Mouse (Mus musculus) brown adipose tissue, adult 24 weeks (tissue): ENCODE data around the gene Usp45. TPM values are rescaled to one million over a fixed set of nuclear protein-coding genes. Genes with fewer than 3 reads are reported as not detected.
A peak's percentile ranks its signal among the peaks of the same experiment; 100 is the strongest.

Experiments used
- H3K27ac ChIP-seq: fragments of 200-500 bp; replicated peaks from 2 replicates; pipeline ENCODE4 v1.5.1; 2012; ENCODE audit warnings: low read depth, mild to moderate bottlenecking, low read length
- H3K4me1 ChIP-seq: fragments of 200-500 bp; 2 replicates; pipeline ENCODE4 v1.6.1; 2012; ENCODE audit warnings: low read length, mixed read lengths; ENCODE audit not compliant: control insufficient read depth, insufficient read depth, insufficient read length
- H3K4me3 ChIP-seq: fragments of 200-500 bp; 2 replicates; pipeline ENCODE4 v1.5.1; 2012; ENCODE audit warnings: low read depth, mild to moderate bottlenecking, low read length, moderate library complexity; ENCODE audit not compliant: insufficient read depth
- polyA plus RNA-seq: library from polyadenylated mRNA; stranded (reverse); fragments of >200 nt; gene quantifications from 2 replicates; pipeline ENCODE4 v1.2.4, GENCODE M21; 2012; ENCODE audit not compliant: missing spikeins, insufficient read depth, insufficient read length

Usp45 gene
- polyA plus RNA-seq, 1 experiment: 9.5 TPM

DNA sequence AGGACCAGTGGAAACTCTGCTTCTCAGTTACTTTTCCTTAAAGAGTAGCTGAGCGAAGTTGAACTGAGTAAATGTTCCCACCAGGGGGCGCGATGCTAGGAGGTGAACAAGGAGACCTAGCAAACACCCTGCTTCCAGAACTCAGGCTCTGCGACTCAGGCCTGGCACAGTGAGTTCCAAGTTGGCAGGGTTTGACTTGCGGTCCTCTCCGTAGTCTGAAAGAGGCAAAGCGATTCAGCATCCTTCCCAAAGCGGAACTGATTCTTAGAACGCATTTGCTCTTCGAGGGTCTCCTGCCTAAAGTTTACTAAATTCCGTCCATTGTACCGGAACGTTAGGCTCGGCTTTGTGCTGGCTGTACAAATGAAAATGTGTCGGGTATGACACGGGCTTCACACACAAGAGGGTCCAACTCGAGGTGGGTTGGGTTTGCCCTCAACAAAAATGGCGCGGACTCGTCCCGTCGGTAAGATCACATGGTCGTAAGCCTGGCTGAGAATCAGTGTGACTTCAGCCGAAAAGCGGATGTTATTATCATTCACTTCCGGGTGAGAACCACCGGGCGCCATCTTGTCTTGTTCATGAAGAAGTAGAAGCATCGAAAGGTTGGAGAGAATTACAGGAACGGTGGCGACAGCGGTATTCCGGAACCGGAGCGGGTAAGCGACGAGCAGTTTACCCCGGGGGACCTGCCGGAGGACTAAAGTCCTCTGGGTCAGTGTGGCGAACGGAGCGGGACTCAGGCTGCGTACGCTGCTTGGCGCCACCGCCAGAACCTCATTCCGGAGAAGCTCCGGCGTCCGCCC is 80.7 kb downstream of the Usp45 start, which contains the start of gene Pnisr:
Gene Pnisr, plus strand, starts transcription at position 103 of the 806 bp plus-strand sequence.
- 0 out of 2 replicates have a peak, but pooled peaks cover 4% of the 10 kb centered on the region for H3K4me1 ChIP-seq
- peak within 1 kb of the TSS; percentile 88 for H3K4me3 ChIP-seq
- peak within 1 kb of the TSS; percentile 89 for H3K27ac ChIP-seq

- Histone ChIP-seq H3K4me1 (0 out of 2 replicates have a peak, but pooled peaks cover 6% of the 10 kb centered on the region), H3K27ac (peak overlapping the region; percentile 89), H3K4me3 (peak overlapping the region; percentile 88)
These were observed 81.3 kb downstream of the Usp45 start for GRCm38 (mm10) chr4:21848287-21848630.

GRCm38 (mm10) chr4:21857481-21857880 is 90.5 kb downstream of the Usp45 start:
- Histone ChIP-seq H3K4me1 (0 out of 2 replicates have a peak, but pooled peaks cover 2% of the 10 kb centered on the region), H3K4me3 (no peak overlapping the region), H3K27ac (no peak overlapping the region)

GRCm38 (mm10) chr4:21865226-21865625 is 98.3 kb downstream of the Usp45 start:
- no peak overlapping the region for H3K27ac ChIP-seq
- H3K4me1 ChIP-seq: no peaks in the 10 kb centered on the region

GRCm38 (mm10) chr4:21878776-21879175 is 111.8 kb downstream of the Usp45 start:
- peaks cover 3% of the 10 kb centered on the region; the same call in 1 of the 2 replicates for H3K4me1 ChIP-seq
- no peak overlapping the region for H3K27ac ChIP-seq
- peak overlapping the region; percentile 32 for H3K4me3 ChIP-seq

More at GRCm38 (mm10) chr4:21865226-21865625, 98.3 kb downstream of the Usp45 start:
- H3K4me3 ChIP-seq: no peak overlapping the region

- peak within 1 kb of the TSS; percentile 98 for H3K27ac ChIP-seq
- H3K4me3 ChIP-seq: peak within 1 kb of the TSS; percentile 97
- peaks cover 3% of the 10 kb centered on the region; the same call in 1 of the 2 replicates for H3K4me1 ChIP-seq
These were observed 112.7 kb downstream of the Usp45 start, which contains the start of gene Coq3 for GRCm38 (mm10) chr4:21879565-21880220. Coq3 (plus strand) TSS chr4:21879673.

DNA sequence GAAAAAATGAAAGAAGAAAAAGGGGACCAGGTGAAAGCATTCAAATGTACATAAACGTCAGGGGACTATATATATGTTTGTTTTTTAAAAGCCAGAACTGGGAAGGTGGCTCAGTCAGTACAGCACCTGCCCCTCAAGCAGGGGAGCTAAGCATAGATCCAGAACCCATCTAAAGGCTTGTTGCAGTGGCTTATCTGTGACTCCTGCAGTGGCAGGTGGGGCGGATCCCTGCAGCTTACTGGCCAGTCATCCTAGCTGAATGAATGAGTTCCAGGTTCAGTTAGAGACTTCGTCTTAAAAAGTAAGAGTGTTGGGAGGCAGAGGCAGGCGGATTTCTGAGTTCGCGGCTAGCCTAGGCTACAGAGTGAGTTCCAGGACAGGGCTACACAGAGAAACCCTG is 115.8 kb downstream of the Usp45 start:
- Histone ChIP-seq H3K4me3 (no peak overlapping the region), H3K27ac (no peak overlapping the region), H3K4me1 (peaks cover 3% of the 10 kb centered on the region; the same call in 1 of the 2 replicates)

- H3K4me3 ChIP-seq: no peak overlapping the region
These were observed 118.9 kb downstream of the Usp45 start for GRCm38 (mm10) chr4:21885831-21886230.

More at GRCm38 (mm10) chr4:21885831-21886230, 118.9 kb downstream of the Usp45 start:
- peaks cover 2% of the 10 kb centered on the region; the same call in 1 of the 2 replicates for H3K4me1 ChIP-seq
- no peak overlapping the region for H3K27ac ChIP-seq

Other genes with a start within 250 kb of the Usp45 start
- gene Prdm13, start 81.2 kb upstream of the Usp45 start, polyA plus RNA-seq: not detected in 2 replicates
- gene Ccnc, start 39.5 kb upstream of the Usp45 start, polyA plus RNA-seq: 25.5 and 30.2 TPM in 2 replicates
- 44.4 and 45.0 TPM in 2 replicates for gene Tstd3, start 56 bp downstream of the Usp45 start, polyA plus RNA-seq
- gene Pnisr, start 80.4 kb downstream of the Usp45 start, polyA plus RNA-seq: 41.0 and 57.9 TPM in 2 replicates
- 31.5 and 32.4 TPM in 2 replicates for gene Coq3, start 112.5 kb downstream of the Usp45 start, polyA plus RNA-seq
- 0.42 TPM in 1 of 2 replicates, not detected in the other for gene Faxc, start 164.2 kb downstream of the Usp45 start, polyA plus RNA-seq